Mouse (Mus musculus): ENCODE data around the gene Slc17a7.

DNA sequence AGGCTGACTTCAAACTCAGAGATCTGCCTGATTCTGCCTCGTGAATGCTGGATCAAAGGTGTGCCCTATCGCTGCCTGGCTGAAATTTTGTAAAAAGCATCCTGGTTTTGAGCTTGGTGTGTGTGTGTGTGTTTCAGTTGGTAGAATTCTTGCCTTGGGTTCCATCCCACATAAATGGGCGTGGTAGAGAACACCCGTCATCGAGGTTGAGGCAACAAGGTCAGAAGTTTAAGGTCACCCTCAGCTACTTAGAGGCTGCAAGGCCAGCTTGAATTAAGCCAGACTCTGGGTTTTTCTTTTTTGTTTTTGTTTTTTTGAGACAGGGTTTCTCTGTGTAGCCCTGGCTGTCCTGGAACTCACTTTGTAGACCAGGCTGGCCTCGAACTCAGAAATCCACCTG is 45.4 kb upstream of the Slc17a7 start:
- TF ChIP-seq CTCF (IDR thresholded peaks at IDR 0.05; ENCODE audit: control insufficient read depth, insufficient read depth, insufficient replicate concordance, low read depth, low read length) = no peak
- no peak for TF ChIP-seq POLR2A (IDR thresholded peaks at IDR 0.05; ENCODE audit: control insufficient read depth, low read depth, low read length)

Measured in testis, adult 2 months (tissue).